Mouse (Mus musculus) forebrain, embryonic 11.5 days (tissue): ENCODE measurements around the gene Nr5a1. TPM values are rescaled to one million over a fixed set of nuclear protein-coding genes. Genes with fewer than 3 reads are reported as not detected.

Experiments used
- ATAC-seq: fragments of 200-750 bp; cut with Nextera tagmentation; replicated peaks from 2 replicates; pipeline ENCODE4 v1.8.0; 2017; ENCODE audit warnings: moderate TSS enrichment; ENCODE audit not compliant: low FRiP score
- DNase-seq: peaks from one replicate; pipeline ENCODE4 v3.0.0-alpha.2; 2017; ENCODE audit warnings: low spot score
- H3K27ac ChIP-seq: fragments of 300-500 bp; sonication (generic); 2 replicates; pipeline ENCODE4 v1.5.1; 2014; ENCODE audit warnings: low read depth, low read length
- H3K27me3 ChIP-seq: fragments of 300-500 bp; sonication (generic); 2 replicates; pipeline ENCODE4 v1.6.1; 2014; ENCODE audit warnings: mild to moderate bottlenecking, low read length, mixed read lengths; ENCODE audit not compliant: control insufficient read depth, insufficient read depth
- H3K36me3 ChIP-seq: fragments of 300-500 bp; sonication (generic); 2 replicates; pipeline ENCODE4 v1.6.1; 2014; ENCODE audit warnings: mild to moderate bottlenecking, low read length, moderate library complexity, mixed read lengths; ENCODE audit not compliant: control insufficient read depth, insufficient read depth
- H3K4me1 ChIP-seq: fragments of 300-500 bp; sonication (generic); replicated peaks from 2 replicates; pipeline ENCODE4 v1.6.1; 2014; ENCODE audit warnings: low read length, mixed read lengths; ENCODE audit not compliant: control insufficient read depth, insufficient read depth
- H3K4me2 ChIP-seq: fragments of 300-500 bp; sonication (generic); 2 replicates; pipeline ENCODE4 v1.6.1; 2014; ENCODE audit warnings: low read depth, mild to moderate bottlenecking, low read length, moderate library complexity, mixed read lengths; ENCODE audit not compliant: severe bottlenecking
- H3K4me3 ChIP-seq: fragments of 300-500 bp; sonication (generic); 2 replicates; pipeline ENCODE4 v1.5.1; 2014; ENCODE audit warnings: low read depth, low read length
- H3K9ac ChIP-seq: fragments of 300-500 bp; sonication (generic); 2 replicates; pipeline ENCODE4 v1.6.1; 2014; ENCODE audit warnings: low read length
- H3K9me3 ChIP-seq: fragments of 300-500 bp; sonication (generic); 2 replicates; pipeline ENCODE4 v1.6.1; 2016; ENCODE audit warnings: low read length, mixed read lengths; ENCODE audit not compliant: control insufficient read depth
- WGBS: fragments of 180-500 bp; shearing (Covaris S2); extraction: QIAGEN DNeasy Blood & Tissue Kit; methylation state at CpG from one replicate; pipeline ENCODE4 v1.1.7; 2014; 5-methylcytosine and 5-hydroxymethylcytosine counted together
- polyA plus RNA-seq: library from polyadenylated mRNA; unstranded; fragments of >200 nt; fragmentation: Nextera tagmentation; extraction: Ambion mirVana; gene quantifications from 2 replicates; pipeline ENCODE4 v1.2.1, GENCODE M21; 2014

Nr5a1 gene
- polyA plus RNA-seq, 1 experiment from 2014 or later = 0.40 TPM

GRCm38 (mm10) chr2:38722076-38722475 is 7.7 kb upstream of the Nr5a1 start:
- H3K4me3 ChIP-seq = no peak overlapping the region
- H3K4me1 ChIP-seq = no peaks in the 10 kb centered on the region
- H3K27ac ChIP-seq = no peak overlapping the region
- 30% methylated on average over 4 of the region's 4 CpGs for WGBS
- H3K36me3 ChIP-seq = no peaks in the 10 kb centered on the region
- no peak for DNase-seq
- H3K9me3 ChIP-seq = no peaks in the 10 kb centered on the region
- no peaks in the 10 kb centered on the region for H3K27me3 ChIP-seq
- H3K9ac ChIP-seq = no peak overlapping the region
- no peak for ATAC-seq
- no peak overlapping the region for H3K4me2 ChIP-seq

GRCm38 (mm10) chr2:38720661-38721060 is 6.3 kb upstream of the Nr5a1 start:
- no peaks in the 10 kb centered on the region for H3K4me1 ChIP-seq
- ATAC-seq = no peak
- H3K9ac ChIP-seq = no peak overlapping the region
- H3K4me2 ChIP-seq = no peak overlapping the region
- WGBS = 72% methylated on average over 2 of the region's 2 CpGs
- H3K9me3 ChIP-seq = no peaks in the 10 kb centered on the region
- no peaks in the 10 kb centered on the region for H3K36me3 ChIP-seq
- H3K4me3 ChIP-seq = no peak overlapping the region
- H3K27me3 ChIP-seq = no peaks in the 10 kb centered on the region
- no peak overlapping the region for H3K27ac ChIP-seq
- DNase-seq = no peak

- whole genome bisulfite sequencing = 81% methylated on average over 6 of the region's 6 CpGs
- Histone ChIP-seq H3K36me3 (no peaks in the 10 kb centered on the region), H3K27me3 (peaks cover under 1% of the 10 kb centered on the region), H3K9me3 (no peaks in the 10 kb centered on the region), H3K9ac (no peak overlapping the region), H3K4me2 (no peak overlapping the region), H3K27ac (no peak overlapping the region), H3K4me3 (no peak overlapping the region), H3K4me1 (no peaks in the 10 kb centered on the region)
- no peak for ATAC-seq
- no peak for DNase-seq
Measured at GRCm38 (mm10) chr2:38719354-38719753, 5.0 kb upstream of the Nr5a1 start.

- no peaks in the 10 kb centered on the region for H3K36me3 ChIP-seq
- H3K4me3 ChIP-seq = no peak overlapping the region
- WGBS = 69% methylated on average over 8 of the region's 8 CpGs
- no peaks in the 10 kb centered on the region for H3K9me3 ChIP-seq
- peaks cover 7% of the 10 kb centered on the region for H3K27me3 ChIP-seq
- no peak overlapping the region for H3K4me2 ChIP-seq
- ATAC-seq (no peak), DNase-seq (no peak)
- H3K9ac ChIP-seq = no peak overlapping the region
- H3K4me1 ChIP-seq = no peaks in the 10 kb centered on the region
- H3K27ac ChIP-seq = no peak overlapping the region
Measured at GRCm38 (mm10) chr2:38718676-38719075, 4.3 kb upstream of the Nr5a1 start.

- ATAC-seq (no peak), DNase-seq (no peak)
- H3K27ac ChIP-seq = no peak overlapping the region
- H3K36me3 ChIP-seq = no peaks in the 10 kb centered on the region
- H3K4me1 ChIP-seq = no peaks in the 10 kb centered on the region
- 81% methylated on average over 2 of the region's 2 CpGs for WGBS
- H3K9ac ChIP-seq = no peak overlapping the region
- H3K4me2 ChIP-seq = no peak overlapping the region
- H3K27me3 ChIP-seq = peaks cover 19% of the 10 kb centered on the region
- H3K4me3 ChIP-seq = no peak overlapping the region
- H3K9me3 ChIP-seq = no peaks in the 10 kb centered on the region
Measured at GRCm38 (mm10) chr2:38717436-38717835, 3.1 kb upstream of the Nr5a1 start.

- H3K4me2 ChIP-seq = no peak overlapping the region
- DNase-seq (peak; percentile 43), ATAC-seq (no peak)
- H3K9me3 ChIP-seq = no peaks in the 10 kb centered on the region
- H3K9ac ChIP-seq = no peak overlapping the region
- H3K27me3 ChIP-seq = peaks cover 57% of the 10 kb centered on the region
- peaks cover 15% of the 10 kb centered on the region for H3K4me1 ChIP-seq
- no peaks in the 10 kb centered on the region for H3K36me3 ChIP-seq
- no peak overlapping the region for H3K27ac ChIP-seq
- 68% methylated on average over 3 of the region's 3 CpGs for WGBS
- no peak overlapping the region for H3K4me3 ChIP-seq
Measured at GRCm38 (mm10) chr2:38713596-38713995, 746 bp downstream of the Nr5a1 start.

- H3K4me1 ChIP-seq = peaks cover 15% of the 10 kb centered on the region
- no peak for ATAC-seq
Measured at GRCm38 (mm10) chr2:38712769-38713125, 1.6 kb downstream of the Nr5a1 start.

GRCm38 (mm10) chr2:38712076-38712768 is 2.1 kb downstream of the Nr5a1 start:
- H3K27me3 ChIP-seq = peaks cover 70% of the 10 kb centered on the region
- 4% methylated on average over 47 of the region's 58 CpGs for WGBS
- H3K4me2 ChIP-seq = peak overlapping the region; percentile 42
- H3K9me3 ChIP-seq = no peaks in the 10 kb centered on the region
- H3K9ac ChIP-seq = no peak overlapping the region; the same call in 1 of the 2 replicates
- DNase-seq (no peak), ATAC-seq (0 out of 2 replicates have a peak, but pooled peaks have one; percentile 13)
- no peak overlapping the region for H3K27ac ChIP-seq
- peaks cover 15% of the 10 kb centered on the region for H3K4me1 ChIP-seq
- H3K4me3 ChIP-seq = peak overlapping the region; percentile 22
- H3K36me3 ChIP-seq = no peaks in the 10 kb centered on the region

More at GRCm38 (mm10) chr2:38712769-38713125, 1.6 kb downstream of the Nr5a1 start:
- Histone ChIP-seq H3K27me3 (peaks cover 66% of the 10 kb centered on the region), H3K9ac (no peak overlapping the region), H3K9me3 (no peaks in the 10 kb centered on the region), H3K36me3 (no peaks in the 10 kb centered on the region), H3K4me2 (no peak overlapping the region), H3K4me3 (no peak overlapping the region), H3K27ac (no peak overlapping the region)
- DNase-seq = no peak
- WGBS = 25% methylated on average over 10 of the region's 11 CpGs

GRCm38 (mm10) chr2:38711421-38711861 is 2.9 kb downstream of the Nr5a1 start:
- under 1% methylated on average over 39 of the region's 40 CpGs for WGBS
- peak overlapping the region; percentile 22 for H3K4me3 ChIP-seq
- peaks cover 15% of the 10 kb centered on the region for H3K4me1 ChIP-seq
- H3K27ac ChIP-seq = no peak overlapping the region
- H3K36me3 ChIP-seq = no peaks in the 10 kb centered on the region
- H3K9me3 ChIP-seq = no peaks in the 10 kb centered on the region
- ATAC-seq (no peak), DNase-seq (peak; percentile 74)
- H3K9ac ChIP-seq = no peak overlapping the region; the same call in 1 of the 2 replicates
- peaks cover 77% of the 10 kb centered on the region for H3K27me3 ChIP-seq
- peak overlapping the region; percentile 42 for H3K4me2 ChIP-seq
